Mouse (Mus musculus) CD4-positive, CD25-positive, alpha-beta regulatory T cell, adult 2 months (primary cell): Measurements from ENCODE around the gene Exosc2.

Source experiments
- DNase-seq: peaks from one replicate; pipeline ENCODE4 v3.0.0-alpha.2; 2012; ENCODE audit warnings: low read depth, low spot score

The Exosc2 gene

DNA sequence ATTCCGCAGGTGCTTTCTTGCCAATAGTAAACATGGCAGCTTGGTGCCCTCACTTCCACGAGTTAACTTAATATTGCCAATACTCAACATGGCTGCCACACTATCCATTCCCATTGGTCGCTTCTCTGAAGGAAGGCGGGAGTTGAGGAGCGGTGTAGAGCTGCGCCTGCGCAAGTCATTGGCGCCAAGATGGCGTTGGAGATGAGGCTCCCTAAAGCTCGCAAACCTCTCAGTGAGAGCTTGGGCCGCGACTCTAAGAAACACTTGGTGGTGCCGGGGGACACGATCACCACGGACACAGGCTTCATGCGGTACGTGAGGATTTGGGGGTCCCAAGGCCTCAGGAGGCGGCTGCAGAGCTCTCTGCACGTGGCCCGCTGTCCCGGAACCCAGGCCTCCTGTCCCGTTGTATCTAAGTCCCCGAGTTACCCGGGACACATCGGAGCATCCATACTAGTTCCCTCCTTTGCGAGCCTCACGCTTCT lies at the start of gene Exosc2:
Gene Exosc2 (plus strand): TSS at position 165 of the 485 bp plus-strand sequence.
- DNase-seq: peak; percentile 97

DNA sequence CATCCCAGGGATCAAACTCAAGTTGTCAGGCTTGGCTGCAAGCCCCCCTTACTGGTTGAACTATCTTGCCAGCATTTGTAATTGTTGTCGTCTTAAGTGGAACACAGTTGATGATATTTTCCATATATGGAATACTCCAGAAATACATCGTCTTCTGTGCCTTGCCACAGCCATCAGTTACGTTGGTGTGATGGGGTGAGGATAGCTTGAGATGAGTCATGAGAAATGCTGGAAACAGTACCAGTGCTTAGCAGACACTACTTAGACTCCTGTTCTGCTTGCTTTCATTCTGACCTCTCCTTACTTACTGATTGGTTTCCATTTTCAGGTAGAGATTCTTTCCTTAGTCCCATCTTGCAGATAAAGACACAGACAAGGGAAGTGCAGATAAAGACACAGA lies 37.0 kb upstream of the Exosc2 start:
- no peak for DNase-seq

DNA sequence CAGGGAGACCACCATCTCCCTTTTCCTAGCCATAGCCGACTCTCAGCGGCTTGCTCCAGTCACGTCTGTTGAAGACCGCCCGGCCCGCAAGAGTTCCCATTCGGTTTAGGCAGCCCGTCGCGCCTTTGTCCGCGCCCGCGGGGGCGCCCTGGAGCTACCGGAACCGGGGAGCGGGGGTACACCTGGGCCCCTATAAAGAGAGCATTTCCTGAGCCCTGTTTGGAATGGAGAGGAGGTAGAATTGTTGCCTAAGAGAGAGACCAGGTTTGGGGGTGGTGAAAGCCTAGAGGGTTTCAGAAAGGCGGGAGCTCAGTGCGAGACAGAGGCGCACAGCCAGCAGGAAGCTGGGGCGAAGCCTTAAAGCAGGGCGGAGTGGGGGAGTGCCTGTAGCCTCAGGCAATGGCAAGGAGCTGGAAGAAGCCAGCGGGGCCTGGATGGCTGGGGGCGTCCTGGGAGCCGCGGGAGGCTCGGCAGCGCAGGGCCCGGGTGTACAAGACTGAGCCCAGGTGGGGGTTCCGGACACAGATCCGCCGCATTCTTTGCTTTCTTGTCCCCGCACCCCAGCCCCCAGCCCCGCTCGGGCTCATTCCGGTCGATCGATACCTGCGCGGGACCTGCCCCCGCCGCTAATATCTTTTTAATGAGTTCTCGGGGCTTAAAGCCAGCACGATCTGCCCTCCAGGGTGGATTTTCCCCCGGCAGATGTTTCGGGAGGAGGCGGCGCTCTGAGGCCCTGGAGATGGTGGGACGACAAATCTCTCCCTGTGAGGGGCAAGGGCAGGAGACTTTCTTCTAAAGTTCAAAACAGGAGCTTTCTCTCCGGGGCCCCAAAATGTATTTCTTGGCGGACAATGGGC lies 35.0 kb upstream of the Exosc2 start:
- no peak for DNase-seq

- no peak for DNase-seq
These were observed 34.3 kb upstream of the Exosc2 start for GRCm38 (mm10) chr2:31636138-31636741.

DNA sequence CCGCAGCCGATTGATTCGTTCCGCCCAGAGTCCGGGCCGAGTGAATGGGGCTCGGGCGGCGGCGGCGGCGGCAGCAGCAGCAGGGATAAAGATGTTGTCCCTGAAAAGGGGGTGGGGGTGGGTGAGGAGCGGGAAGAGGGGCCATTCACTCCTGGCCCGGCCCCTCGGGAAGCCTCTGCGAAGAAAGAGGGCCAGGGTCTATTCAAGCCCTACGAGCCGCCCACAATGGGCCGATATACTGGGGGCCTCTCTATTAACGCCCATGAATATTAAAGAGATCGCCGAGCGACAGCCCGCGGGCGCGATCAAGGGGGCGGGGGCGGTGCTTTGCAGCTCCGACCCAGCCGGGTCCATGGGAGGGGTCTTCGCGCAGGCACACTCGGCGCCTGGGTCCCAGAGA lies 33.8 kb upstream of the Exosc2 start:
- DNase-seq: no peak

GRCm38 (mm10) chr2:31637311-31637710 lies 33.2 kb upstream of the Exosc2 start:
- no peak for DNase-seq

DNA sequence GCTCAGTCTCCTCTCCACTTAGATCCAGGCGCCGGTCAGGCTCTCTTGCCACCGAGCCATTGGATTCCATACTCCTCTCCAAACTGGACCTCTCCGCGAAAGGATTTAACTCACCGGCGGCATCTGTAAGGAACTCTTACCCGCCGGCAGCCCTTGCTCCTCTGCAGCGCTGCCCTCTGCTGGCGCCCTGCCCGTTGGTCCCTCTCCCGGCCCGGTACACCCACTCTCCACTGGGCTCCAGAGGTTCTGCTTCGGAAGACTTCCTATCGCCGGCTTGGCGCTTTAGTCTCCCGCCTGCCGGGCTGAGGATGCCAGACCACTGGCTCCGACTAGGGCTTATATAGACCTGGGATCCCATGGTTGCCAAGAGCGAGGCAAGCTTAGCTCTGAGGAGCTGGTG lies 32.7 kb upstream of the Exosc2 start:
- DNase-seq: peak; percentile 63

DNA sequence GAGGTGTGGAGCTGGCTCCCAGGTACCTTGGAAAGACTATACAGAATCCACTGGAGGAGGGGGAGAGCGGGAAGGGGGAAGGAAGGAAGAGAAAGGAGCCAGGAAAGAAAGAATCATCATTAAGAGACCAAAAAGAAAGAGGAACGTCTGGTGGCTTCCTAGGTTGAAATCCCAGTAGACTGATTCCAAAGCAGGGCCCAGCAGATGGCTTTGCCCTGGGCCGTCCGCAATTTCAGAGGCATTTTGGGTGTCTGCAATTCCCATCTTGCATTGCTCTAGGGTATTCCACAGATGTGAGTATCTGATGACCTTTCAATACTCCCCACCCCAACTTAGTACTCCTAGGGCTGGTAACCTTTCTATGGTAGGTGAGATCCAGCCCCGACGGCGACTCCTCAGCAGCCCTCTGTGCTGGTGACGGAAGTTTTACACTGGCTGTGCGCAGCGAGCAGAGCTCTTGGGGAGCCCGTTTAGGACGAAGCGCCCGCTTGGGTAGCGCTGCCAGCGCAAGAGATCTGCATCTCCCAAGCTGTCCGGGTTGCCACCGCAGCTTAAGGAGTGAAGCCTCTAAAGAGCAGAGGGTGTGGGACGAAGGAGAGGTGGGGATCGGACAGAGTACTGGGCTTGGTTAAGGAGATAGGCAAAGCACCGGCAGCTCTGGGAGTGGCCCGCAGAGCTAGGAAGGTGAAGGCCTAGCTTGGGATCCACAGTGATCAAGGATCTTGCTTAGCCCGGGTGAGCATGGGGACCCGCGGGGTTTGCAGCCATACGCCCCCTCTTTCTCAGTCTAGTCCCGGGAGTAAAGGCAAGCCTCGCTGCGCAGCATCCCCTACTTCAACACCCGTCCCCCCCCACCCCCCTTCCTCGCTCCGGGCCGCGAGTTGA lies 31.7 kb upstream of the Exosc2 start:
- no peak for DNase-seq

GRCm38 (mm10) chr2:31639466-31639760 lies 31.1 kb upstream of the Exosc2 start:
- no peak for DNase-seq

DNA sequence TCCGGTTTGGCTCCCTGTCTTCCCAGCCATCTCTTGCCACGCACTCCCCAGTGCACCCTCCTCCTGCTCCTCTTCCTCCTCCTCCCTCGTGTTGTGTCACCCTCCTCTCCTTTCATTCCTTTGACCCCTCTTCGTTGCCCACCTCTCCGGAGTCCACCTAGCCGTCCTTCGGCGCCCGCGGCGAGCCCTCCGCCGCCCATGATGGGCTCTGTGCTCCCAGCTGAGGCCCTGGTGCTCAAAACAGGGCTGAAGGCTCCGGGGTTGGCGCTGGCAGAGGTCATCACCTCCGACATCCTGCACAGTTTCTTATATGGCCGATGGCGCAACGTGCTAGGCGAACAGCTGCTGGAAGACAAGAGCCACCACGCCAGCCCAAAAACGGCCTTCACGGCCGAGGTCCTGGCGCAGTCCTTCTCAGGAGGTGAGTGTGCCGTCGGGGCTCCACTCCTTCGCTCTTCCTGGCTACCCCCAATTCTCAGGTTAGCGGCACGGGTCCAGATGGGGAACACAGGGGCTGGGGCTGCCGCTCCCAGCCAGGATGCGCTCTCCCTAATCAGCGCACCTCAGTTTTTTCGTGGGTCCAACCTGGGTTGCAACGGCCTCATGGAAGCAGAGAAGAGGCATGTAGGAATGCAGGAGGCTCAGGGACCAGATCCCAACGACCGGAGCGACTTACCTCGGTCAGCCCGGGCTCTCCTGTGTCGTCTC lies 30.5 kb upstream of the Exosc2 start, which contains the start of gene Prdm12:
Gene Prdm12 (plus strand): TSS at position 137 of the 708 bp plus-strand sequence.
- no peak for DNase-seq

- no peak for DNase-seq
These were observed 29.7 kb upstream of the Exosc2 start for GRCm38 (mm10) chr2:31640609-31641507.

- no peak for DNase-seq
These were observed 29.0 kb upstream of the Exosc2 start for GRCm38 (mm10) chr2:31641508-31641830.

- no peak for DNase-seq
These were observed 28.6 kb upstream of the Exosc2 start for GRCm38 (mm10) chr2:31641929-31642328.

DNA sequence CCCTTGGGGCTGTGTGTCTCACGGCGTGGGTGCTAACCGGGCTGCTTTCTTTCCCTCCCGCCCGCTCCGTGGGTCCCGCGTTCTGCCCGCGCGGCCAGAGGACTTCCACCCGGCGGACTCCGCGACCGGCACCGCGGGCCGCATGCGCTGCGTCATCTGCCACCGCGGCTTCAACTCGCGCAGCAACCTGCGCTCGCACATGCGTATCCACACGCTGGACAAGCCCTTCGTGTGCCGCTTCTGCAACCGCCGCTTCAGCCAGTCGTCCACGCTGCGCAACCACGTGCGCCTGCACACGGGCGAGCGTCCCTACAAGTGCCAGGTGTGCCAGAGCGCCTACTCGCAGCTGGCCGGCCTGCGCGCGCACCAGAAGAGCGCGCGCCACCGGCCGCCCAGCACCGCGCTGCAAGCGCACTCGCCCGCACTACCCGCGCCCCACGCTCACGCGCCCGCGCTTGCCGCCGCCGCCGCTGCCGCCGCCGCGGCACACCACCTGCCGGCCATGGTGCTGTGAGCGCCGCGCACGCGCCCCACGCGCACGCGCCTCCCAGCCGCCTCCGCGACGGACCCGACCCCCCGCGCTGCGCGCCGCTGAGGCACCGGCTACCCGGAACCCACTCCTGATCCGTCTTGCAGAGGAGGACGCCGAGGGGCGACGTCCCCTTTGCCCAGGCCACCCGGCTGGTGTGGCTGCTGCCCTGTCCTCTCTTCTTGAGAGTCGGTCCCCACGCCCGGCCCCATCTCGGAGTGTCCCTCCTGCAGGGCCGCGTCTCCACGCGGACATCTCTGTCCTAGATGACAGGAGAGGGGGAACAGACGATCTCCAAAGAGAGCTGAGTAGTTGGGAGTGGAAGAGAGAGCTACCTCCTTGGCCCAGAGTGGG lies 16.3 kb upstream of the Exosc2 start:
- peak; percentile 31 for DNase-seq

DNA sequence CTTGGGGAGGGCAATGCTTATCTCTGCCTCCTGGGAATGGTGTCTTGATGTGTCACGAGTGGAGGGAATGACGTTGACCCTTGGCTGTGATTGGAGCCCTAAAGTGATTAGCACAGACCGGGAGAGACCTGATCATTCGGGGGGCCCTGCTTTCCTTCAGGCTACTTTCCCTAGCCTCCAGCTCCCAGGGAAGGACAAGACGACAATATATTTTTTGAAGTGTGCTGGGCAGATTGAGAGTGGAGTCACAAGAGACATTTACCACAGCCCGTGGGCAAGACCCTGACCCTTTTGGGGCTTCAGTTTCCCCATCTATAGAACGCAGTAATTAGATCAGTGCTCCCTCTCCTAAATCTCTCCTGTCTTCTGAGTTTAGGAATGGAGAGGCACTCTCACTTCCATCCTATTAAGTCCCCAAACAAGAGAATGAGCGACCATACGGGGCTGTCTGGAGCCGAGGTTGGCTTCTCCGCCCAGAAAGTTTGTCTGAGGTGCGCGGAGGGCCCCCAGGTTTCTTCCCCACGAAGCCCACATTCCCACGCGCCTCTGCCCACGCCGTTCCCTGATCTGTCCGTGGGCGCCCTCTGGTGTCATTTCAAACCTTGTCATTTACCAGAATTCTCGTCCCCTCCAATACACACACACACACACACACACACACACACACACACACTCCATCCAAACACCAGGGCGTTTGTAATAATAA lies 15.5 kb upstream of the Exosc2 start:
- DNase-seq: peak; percentile 66

DNA sequence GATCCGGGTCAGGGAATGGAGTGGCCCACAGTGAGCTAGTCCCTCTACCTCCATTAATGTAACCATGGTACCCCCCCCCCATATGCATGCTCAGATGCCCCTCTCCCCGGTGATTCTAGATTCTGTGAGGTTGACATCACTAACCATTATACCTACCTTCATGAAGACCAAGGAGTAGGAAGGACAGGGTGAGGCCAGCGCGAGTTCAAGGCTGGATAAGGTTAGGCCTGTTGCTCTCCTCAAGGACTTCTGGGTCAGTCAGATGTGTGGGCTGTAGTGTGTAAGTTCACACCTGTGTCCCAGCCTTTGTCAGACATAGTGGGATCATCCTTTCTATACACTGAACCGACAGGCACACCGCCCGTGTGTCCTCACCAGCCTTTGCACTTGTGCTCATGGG lies 14.1 kb upstream of the Exosc2 start:
- no peak for DNase-seq

GRCm38 (mm10) chr2:31662939-31663803 lies 7.3 kb upstream of the Exosc2 start:
- no peak for DNase-seq

- DNase-seq: no peak
These were observed 6.7 kb upstream of the Exosc2 start for GRCm38 (mm10) chr2:31663804-31664180.
